Mouse (Mus musculus) adrenal gland, postnatal 4 days (tissue): ENCODE results near the gene Slc36a3. TPM values are rescaled to one million over a fixed set of nuclear protein-coding genes. Genes with fewer than 3 reads are reported as not detected.

Experiments
- DNase-seq, 2 experiments: peaks; one replicate each; pipeline ENCODE4 v3.0.0; 2021 to 2022; ENCODE audit warnings: low spot score in 2 of 2, mixed read lengths in 2 of 2
- long read RNA-seq, 2 experiments: library from polyadenylated mRNA; stranded (forward); transcript quantifications; one replicate each; pipeline ENCODE4 v2.0.0; 2021
- total RNA-seq, 2 experiments: library from RNA; stranded (reverse); gene quantifications; 2 replicates each; pipeline ENCODE4 v1.2.3; 2021

The Slc36a3 gene
- not detected for total RNA-seq
- long read RNA-seq, experiment 1: 0 reads
- long read RNA-seq, experiment 2: 0 reads

DNA sequence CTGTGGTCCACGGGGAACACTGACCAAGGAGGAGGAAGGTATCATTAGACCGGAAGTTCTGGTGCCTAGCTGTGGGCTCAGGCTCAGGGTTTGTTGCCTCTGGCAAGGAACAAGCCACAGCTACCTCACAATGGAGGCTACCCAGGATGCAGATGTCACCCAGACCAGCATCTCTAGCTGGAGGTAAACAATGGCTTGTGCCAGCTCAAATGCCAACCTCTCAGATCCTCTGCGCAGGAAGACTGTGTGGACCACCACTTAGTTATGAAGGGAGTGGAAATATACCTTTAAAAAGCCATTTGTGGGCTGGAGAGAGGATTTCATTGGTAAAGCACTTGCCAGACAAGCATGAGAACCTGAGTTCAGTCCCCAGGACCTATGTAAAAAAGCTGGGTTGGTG, at the start of gene Slc36a3:
Slc36a3 (minus strand) TSS at position 101 of the 400 bp plus-strand sequence.
- DNase-seq: no peak

DNA sequence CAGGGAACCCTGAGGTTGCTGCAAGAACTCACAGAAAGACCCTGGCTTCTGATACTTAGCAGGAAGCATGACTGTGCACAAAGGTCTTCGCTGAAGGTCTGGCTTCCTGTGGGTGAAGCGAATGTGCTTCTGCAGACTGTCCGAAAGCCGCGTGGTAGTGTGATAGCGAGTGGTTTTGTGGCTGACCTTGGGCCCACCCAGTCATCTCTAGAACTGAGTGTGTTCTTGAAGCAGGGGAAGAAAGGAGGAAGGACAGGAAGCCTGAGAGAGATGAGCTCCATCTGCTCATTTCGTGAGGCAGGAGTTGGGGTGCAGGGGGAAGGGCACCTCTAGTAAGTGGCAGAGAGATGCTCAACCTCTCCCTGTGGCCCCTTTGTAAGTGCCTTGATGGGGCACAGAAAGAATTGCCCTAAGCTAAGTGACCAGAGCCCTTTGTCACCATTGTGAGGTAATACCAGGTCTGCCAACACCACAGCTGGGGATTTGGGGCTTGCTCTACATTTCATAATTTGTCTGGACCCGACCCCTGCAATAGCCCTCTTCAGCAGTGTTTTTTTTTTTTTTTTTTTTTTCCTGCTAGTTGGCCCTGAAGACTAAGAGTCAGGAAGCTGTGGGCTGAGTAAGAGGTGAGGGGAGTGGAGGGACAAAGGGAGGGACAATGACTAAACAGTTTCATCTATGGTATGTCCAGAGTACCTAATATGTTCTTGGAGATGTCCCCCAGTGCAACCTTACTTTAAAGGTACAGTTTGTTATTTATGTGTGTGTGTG, 46.4 kb upstream of the Slc36a3 start:
- DNase-seq: no peak

DNA sequence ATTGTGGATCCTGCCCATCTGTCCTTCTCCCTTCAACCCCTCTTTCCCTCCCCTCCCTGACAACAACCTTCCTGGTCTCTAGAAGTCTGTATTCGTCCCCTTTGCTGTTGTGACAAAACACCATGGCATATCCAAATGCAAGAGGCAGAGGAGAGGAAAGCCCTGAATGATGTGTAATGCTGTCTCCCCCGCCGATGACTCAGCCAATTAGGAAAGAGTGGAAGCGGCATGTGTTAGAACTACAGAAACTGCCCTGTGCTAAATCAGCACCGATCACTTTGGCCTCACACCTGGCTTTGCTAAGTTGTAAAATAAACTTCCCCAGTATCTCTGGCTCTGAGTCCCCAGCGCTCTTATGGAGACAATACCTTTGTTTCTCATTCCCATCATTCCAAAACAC, 45.6 kb upstream of the Slc36a3 start:
- DNase-seq: no peak

GRCm38 (mm10) chr11:55190216-55190615, 38.7 kb upstream of the Slc36a3 start:
- no peak for DNase-seq

- DNase-seq: no peak
Observed at GRCm38 (mm10) chr11:55187777-55188176, 36.3 kb upstream of the Slc36a3 start.

GRCm38 (mm10) chr11:55187292-55187691, 35.8 kb upstream of the Slc36a3 start:
- DNase-seq: no peak

- no peak for DNase-seq
Observed at GRCm38 (mm10) chr11:55184733-55185291, 33.3 kb upstream of the Slc36a3 start, which contains the start of gene Slc36a2. Gene Slc36a2, minus strand, starts transcription at chr11:55185077.

DNA sequence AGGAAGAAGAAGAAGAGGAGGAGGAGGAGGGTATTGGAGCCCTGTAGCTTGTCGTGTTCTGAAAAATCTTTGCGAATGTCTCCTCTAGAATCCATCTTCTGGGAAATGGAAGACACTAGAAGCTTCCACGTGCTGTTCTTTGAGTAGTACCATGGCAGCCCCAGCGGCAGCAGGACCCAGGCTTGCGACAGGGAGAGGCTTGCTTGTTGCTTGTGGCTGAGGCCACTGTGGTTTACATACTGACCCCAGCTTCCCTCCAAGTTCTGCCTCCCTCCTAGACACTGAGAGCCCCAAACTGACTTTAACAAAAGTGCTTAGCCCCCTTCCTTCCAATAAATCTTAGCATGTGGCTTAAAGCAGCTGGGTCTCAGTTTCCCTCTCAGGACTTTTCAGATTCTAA, 32.7 kb upstream of the Slc36a3 start:
- no peak for DNase-seq

DNA sequence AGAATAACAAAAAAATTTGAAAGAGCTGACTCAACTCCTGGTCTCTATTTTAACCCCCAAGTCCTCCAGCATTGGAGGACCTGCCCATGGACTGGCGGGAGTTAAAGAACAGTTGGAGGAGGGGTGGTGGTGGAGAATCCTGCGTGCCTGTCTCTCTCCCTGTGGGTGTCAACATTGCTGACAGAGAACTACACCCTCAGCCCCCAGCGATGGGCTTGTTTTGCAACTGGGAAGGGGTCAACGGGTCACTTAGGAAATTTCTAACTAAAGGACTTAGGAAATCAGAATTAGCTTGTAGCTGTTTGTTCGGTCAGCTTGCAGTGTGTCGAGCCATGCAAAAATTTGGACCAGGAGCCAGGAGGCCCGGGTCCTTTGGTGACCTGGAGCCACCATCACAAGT, 31.6 kb upstream of the Slc36a3 start:
- DNase-seq: no peak

- DNase-seq: no peak
Observed at GRCm38 (mm10) chr11:55179856-55180255, 28.3 kb upstream of the Slc36a3 start.

DNA sequence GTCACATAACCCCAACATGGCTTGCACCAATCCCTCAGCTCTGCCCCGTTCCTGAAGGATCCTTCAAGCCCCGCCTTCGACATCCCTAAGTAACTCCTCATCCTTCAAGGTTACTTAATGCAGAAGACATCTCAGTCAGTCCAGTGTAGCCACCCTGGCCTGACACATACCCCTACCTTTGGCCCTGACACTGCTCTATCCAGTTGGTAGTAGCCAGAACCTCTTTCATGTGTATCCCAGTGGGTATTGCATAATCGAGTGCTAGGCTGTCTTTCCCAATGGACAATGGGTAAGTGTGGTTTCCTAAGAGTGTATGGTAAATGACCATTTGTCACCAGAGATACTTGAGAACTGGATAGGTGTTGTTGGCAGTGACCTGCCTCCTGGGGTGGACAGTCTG, 27.3 kb upstream of the Slc36a3 start:
- no peak for DNase-seq

DNA sequence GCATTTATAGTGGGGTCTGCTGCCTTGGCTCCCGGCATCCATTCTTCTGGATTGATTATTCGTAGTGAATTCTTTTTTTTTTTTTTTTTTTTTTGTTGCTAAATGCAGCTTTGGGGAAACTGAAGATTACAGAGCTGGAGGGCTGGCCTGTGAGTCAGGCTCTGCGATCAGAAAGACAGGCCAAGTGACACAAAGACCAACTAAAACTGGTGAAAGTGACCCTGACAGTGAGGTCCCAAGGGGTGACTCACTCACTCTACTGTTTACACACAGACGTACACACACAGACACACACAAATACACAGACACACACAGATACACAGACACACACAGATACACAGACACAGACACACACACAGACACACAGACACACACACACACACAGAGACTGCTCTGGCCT, 19.0 kb upstream of the Slc36a3 start:
- no peak for DNase-seq

- DNase-seq: no peak
Observed at GRCm38 (mm10) chr11:55168914-55169313, 17.4 kb upstream of the Slc36a3 start.

DNA sequence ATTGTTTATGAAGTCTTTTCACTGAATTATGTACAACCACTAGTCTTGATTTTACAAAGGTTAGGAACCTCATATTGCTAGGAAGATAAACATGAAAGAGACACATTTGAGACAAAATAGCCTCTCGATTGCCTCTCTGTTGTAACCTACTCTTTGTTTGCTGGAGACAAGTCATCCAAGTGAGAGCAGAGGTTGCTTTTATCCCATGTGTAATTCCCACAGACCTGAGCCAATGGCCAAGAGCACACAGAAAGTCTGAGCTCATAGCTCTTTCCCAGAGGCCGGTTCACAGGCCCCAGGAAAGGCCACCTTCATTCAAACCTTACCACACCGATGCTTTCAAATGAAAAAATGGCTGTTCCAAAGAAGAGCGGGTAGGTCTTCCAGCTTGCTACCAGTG, 17.0 kb upstream of the Slc36a3 start:
- no peak for DNase-seq

GRCm38 (mm10) chr11:55165748-55166147, 14.2 kb upstream of the Slc36a3 start:
- DNase-seq: no peak

DNA sequence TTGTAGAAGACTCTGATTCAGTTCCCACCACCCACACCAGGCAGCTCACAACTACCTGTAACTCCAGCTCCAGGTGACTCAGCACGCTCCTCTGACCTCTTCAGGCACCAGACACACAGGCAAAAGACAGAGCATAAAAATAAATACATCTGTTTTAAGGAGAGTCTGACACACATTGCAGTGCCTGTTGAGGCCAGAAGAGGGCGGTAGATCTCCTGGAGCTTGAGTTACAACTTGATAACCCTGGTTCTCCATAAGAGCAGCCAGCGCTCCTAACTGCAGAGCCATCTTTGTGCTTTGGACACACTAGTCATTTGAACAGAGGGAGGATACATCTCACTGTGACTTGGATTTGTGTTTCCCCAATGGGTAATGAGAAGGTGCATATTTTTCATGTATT, 13.2 kb upstream of the Slc36a3 start:
- peak in 1 of 2 experiments; percentile 24 for DNase-seq

GRCm38 (mm10) chr11:55162670-55163069, 11.2 kb upstream of the Slc36a3 start:
- DNase-seq: peak in 1 of 2 experiments; percentile 41

- peak; percentile 62 to 75 for DNase-seq
Observed at GRCm38 (mm10) chr11:55158785-55159359, 7.4 kb upstream of the Slc36a3 start.

DNA sequence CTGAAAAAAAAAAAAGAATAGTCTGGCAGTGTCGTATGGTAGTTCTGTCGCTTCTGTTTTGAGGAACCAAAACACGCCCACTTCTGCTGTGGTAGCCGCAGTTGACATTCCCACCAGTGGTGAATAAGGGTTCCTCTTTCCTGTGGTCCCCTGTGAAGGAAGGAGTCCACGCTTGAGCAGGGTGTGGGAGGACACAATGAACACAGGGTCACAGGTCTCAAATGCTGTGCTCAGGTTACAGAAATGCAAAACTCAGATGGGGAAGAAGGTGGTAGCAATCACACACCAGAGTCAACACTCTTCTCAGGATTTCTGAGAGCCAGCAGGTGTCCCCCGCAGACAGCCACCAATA, 3.5 kb upstream of the Slc36a3 start:
- DNase-seq: no peak

- DNase-seq: no peak
Observed at GRCm38 (mm10) chr11:55154398-55155069, 3.0 kb upstream of the Slc36a3 start.

- DNase-seq: no peak
Observed at GRCm38 (mm10) chr11:55148461-55148860, 3.0 kb downstream of the Slc36a3 start.

DNA sequence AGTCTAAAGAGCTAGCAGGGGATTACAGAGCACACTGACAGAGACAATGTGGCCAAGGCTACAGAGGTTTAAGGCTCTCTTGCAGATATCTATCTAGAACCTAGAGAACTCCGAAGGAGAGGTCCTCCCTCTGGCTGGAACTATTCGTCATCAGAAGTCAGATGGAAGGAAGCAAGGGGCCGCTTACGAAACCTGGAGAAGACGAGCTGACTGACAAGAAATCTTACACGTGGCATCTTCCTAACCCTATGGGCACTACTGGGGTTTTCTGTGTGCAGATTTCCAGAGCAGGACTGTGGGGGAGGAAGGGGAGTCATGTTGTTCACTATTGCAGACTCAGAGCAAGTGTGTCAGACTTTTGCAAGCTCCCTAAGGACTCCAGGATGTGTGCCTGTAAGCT, 4.1 kb downstream of the Slc36a3 start:
- no peak for DNase-seq
